Mouse (Mus musculus) liver, adult 2 months (tissue): ENCODE measurements at regions not wholly inside any gene's neighbourhood (a gene's known extent, or its start where the extent isn't known, plus 50 kb on each side); places are given as distances from the start of the nearest gene placed in this dataset.

Experiments used
- CTCF ChIP-seq: fragments of 200-500 bp; IDR thresholded peaks from 2 replicates; pipeline ENCODE4 v1.5.1; 2011; ENCODE audit warnings: low read depth, low read length, control low read depth
- POLR2A ChIP-seq: fragments of 200-500 bp; IDR thresholded peaks from 2 replicates; pipeline ENCODE4 v1.6.1; 2011; ENCODE audit warnings: low read length, control low read depth; ENCODE audit not compliant: insufficient read depth; ENCODE audit errors: extremely low read depth

- TF ChIP-seq CTCF (no peak), POLR2A (no peak)
These were observed 111.7 kb upstream of the Cachd1 start for GRCm38 (mm10) chr4:100664619-100665264.
